Mouse (Mus musculus) T-helper 17 cell (primary cell): ENCODE measurements around the gene Grtp1.

Experiments used
- in situ Hi-C, 2 experiments: fragments of 300-600 bp; cut with MboI, MseI; formaldehyde crosslinking; loops; 1 replicate in 1 of 2; 2 replicates in 1 of 2; pipeline ENCODE4 v1.15.1; 2025; ENCODE audit warnings: high pct_unique_total_duplicates in 2 of 2

Gene Grtp1

GRCm38 (mm10) chr8:13122887-13123421 lies 77.5 kb downstream of the Grtp1 start:
- in situ Hi-C loops = no loop called here
